Mouse (Mus musculus) urinary bladder, adult 2 months (tissue): ENCODE measurements around the gene Vegfd. TPM values are rescaled to one million over a fixed set of nuclear protein-coding genes. Genes with fewer than 3 reads are reported as not detected.

Experiments
- DNase-seq: peaks from one replicate; pipeline ENCODE4 v3.0.0; 2022; ENCODE audit warnings: low spot score
- polyA plus RNA-seq: library from polyadenylated mRNA; depleted of rRNA; stranded (reverse); fragments of >200 nt; gene quantifications from 2 replicates; pipeline ENCODE4 v1.2.3, GENCODE M21; 2012; rRNA removed

The Vegfd gene
- 7.6 and 9.3 TPM in 2 replicates for polyA plus RNA-seq

- no peak for DNase-seq
Measured at GRCm38 (mm10) chrX:164373081-164373480, at the start of gene Vegfd. Vegfd (plus strand) TSS chrX:164373378.

GRCm38 (mm10) chrX:164323391-164323913, 49.7 kb upstream of the Vegfd start:
- no peak for DNase-seq

GRCm38 (mm10) chrX:164330351-164330750, 42.8 kb upstream of the Vegfd start:
- no peak for DNase-seq

GRCm38 (mm10) chrX:164330766-164331165, 42.4 kb upstream of the Vegfd start:
- DNase-seq, result no peak

GRCm38 (mm10) chrX:164338591-164338990, 34.6 kb upstream of the Vegfd start:
- no peak for DNase-seq

GRCm38 (mm10) chrX:164345359-164345938, 27.7 kb upstream of the Vegfd start:
- no peak for DNase-seq

GRCm38 (mm10) chrX:164348937-164349336, 24.2 kb upstream of the Vegfd start:
- no peak for DNase-seq

- DNase-seq, result no peak
Measured at GRCm38 (mm10) chrX:164365153-164365865, 7.9 kb upstream of the Vegfd start.

- DNase-seq, result no peak
Measured at GRCm38 (mm10) chrX:164370576-164370975, 2.6 kb upstream of the Vegfd start.

- no peak for DNase-seq
Measured at GRCm38 (mm10) chrX:164374586-164374985, 1.4 kb downstream of the Vegfd start.

- no peak for DNase-seq
Measured at GRCm38 (mm10) chrX:164379721-164380120, 6.5 kb downstream of the Vegfd start.

GRCm38 (mm10) chrX:164381618-164382408, 8.6 kb downstream of the Vegfd start:
- peak; percentile 48 for DNase-seq

GRCm38 (mm10) chrX:164394091-164394490, 20.9 kb downstream of the Vegfd start:
- DNase-seq, result no peak

GRCm38 (mm10) chrX:164398456-164398855, 25.3 kb downstream of the Vegfd start:
- no peak for DNase-seq

- no peak for DNase-seq
Measured at GRCm38 (mm10) chrX:164405080-164405649, 32.0 kb downstream of the Vegfd start.

- DNase-seq, result no peak
Measured at GRCm38 (mm10) chrX:164406133-164407022, 33.2 kb downstream of the Vegfd start.

- no peak for DNase-seq
Measured at GRCm38 (mm10) chrX:164408301-164408927, 35.2 kb downstream of the Vegfd start.

- no peak for DNase-seq
Measured at GRCm38 (mm10) chrX:164410562-164410961, 37.4 kb downstream of the Vegfd start.

GRCm38 (mm10) chrX:164416803-164417202, 43.6 kb downstream of the Vegfd start:
- no peak for DNase-seq

- DNase-seq, result no peak
Measured at GRCm38 (mm10) chrX:164418008-164418407, 44.8 kb downstream of the Vegfd start.
